Mouse (Mus musculus) spleen, postnatal 36 days (tissue): ENCODE data around the gene Ankrd65.

Source experiments
- DNase-seq, 2 experiments: peaks; one replicate each; pipeline ENCODE4 v3.0.0; 2022; ENCODE audit warnings: low spot score in 2 of 2, mixed read lengths in 1 of 2

Gene Ankrd65

DNA sequence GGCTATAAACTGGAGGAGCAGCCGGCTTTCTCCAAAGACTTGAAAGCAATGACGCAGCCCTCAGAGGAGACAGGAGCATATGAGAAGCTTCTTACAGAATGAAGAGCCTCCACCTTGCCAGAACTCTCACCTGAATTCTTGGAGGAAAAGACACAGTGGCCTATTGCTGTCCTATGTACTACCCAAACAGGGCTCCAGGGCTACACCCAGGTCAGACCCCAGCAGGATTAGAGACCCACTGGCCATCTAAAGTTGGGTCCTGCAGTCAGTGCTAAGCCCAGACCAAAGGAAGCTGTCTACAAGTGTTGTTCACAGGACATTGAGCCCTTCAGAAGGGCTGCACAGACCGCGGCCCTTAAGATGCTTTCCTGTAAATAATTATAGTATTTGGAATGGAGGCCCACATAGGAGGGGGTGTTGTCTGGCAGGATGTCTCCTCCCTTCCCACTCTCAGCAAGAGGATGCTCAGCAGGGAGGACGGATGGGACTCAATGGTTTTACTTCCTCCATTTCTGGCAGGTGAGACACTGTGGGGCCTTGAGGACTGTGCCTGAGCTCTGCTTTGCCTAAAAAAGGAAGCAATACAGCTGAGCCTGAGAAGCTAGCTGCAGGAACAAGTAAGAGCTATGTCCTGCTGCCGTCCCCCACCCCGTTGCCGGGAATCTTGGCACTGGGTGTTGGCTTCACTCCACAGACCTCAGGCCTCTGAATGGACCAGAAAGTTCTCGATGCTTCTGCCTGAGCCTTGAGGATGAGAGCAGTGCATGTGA lies 15.1 kb upstream of the Ankrd65 start:
- DNase-seq = peak; percentile 58 to 63

GRCm38 (mm10) chr4:155775855-155776254 lies 14.4 kb upstream of the Ankrd65 start:
- no peak for DNase-seq

DNA sequence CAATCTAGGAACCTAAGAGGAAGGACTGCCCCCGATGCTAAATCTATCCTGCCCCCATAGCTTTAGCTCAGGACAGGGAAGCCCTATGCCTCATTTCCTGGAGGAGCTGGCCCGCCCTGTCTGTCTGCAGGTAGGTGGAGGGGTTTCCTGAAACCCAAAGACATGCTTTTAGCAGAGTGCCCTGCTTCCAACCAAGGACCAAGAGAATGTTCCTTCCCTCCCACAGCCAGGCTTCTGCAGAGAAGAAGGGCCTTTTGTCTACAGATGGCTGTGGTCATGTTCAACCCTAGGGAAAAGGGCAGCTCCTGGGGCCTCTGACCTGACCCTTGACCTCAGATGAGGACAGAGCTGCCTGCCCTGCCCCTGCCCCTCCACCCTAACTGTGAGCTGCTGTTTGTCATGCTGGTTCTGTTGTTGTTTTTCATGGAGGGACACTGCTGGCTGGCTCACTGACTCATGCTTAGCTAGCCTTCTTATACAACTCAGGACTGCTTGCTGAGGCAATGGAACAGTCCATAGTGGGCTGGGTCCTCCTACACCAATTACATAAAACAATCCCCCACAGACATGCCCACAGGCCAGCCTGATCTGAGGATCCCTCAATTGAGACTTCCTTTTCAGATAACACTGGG lies 13.4 kb upstream of the Ankrd65 start:
- DNase-seq = no peak

DNA sequence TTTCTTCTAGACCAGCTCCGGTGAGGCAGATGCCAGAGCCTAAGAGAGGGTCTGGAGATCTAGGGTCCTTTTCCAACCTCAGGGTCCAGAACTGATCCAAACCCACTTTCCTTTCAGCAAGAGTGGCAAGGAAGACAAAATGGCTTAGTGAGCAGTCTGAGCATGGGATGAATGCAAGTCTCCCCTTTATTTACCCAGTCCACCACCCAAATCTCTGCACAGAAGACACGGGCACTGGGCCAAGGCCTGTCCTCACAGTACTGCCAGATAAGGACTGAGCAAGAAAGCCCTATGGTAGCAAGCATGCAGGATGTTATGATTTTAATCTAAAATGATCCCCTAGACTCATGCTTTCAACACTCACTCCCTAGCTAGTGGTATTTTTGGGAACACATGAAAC lies 12.4 kb upstream of the Ankrd65 start:
- DNase-seq = no peak

DNA sequence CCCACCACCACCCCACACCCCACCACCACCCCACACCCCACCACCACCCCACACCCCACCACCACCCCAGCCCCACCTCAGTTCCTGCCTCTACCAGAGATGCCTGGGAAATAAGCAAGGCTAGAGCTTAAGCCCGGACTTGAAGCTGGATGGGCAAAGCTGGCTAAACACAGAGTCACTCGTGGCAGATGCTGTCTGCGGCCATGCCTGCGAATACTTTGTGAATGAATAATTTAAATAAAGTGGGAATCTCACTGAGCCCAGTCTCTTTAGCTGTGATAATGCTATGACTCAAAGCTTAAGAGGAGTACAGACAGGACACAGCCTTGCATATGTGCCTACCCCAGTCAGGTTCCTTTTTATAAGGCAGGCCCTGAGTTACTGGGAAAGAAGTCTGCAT lies 10.7 kb upstream of the Ankrd65 start:
- DNase-seq = no peak

GRCm38 (mm10) chr4:155780895-155781294 lies 9.3 kb upstream of the Ankrd65 start:
- no peak for DNase-seq

DNA sequence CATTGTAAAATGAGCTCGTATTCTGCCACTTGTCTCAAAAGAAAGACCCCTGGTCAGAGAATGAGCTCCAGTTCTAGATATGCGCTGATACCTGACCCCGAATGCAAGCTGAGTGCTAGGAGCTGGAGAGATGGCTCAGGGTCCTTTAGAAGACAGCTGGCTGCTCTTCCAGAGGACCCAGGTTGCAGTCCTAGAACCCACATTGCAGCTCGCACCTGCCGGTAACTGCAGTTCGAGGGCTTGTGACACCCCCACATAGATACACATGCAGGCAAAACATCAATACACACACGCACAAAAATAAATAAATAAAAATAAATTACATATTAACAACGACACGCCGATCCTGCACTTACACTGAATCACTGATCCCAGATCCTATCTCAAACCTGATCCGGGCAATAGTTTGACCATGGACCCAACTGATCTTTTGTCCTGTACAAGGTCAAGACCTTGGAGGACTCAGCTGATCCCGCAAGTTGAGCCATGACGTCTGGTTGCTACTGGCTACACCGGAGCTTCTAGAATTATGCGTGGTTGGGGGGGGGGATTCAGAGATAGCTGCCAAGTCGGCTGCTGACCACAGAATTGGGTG lies 6.7 kb upstream of the Ankrd65 start:
- DNase-seq = no peak

GRCm38 (mm10) chr4:155784081-155784701 lies 6.0 kb upstream of the Ankrd65 start:
- peak; percentile 57 to 63 for DNase-seq

DNA sequence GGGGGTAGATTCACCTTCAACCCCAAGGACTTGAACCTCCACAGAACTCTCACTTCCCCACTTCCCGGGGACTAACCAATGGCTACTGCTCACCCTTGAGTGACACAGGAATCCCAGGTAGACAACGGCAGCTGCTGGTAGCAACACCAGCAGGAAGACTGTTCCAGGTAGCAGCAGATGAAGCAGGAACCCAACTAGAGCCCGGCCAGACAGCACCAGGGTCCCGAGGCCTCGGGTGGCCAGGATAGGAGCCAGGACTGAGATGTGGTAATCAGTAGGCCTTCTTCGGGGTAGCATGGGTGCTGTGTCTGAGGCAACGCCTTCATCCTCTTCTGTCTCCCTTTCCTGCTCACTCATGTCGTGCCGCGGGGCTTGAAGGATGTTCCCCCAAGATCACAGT lies 5.0 kb upstream of the Ankrd65 start:
- DNase-seq = no peak

- no peak for DNase-seq
Measured at GRCm38 (mm10) chr4:155785819-155786218, 4.4 kb upstream of the Ankrd65 start, which contains the start of gene Tmem88b. Gene Tmem88b (minus strand): TSS chr4:155785874.

GRCm38 (mm10) chr4:155788300-155788699 lies 1.9 kb upstream of the Ankrd65 start:
- peak; percentile 30 to 72 for DNase-seq

- DNase-seq = peak; percentile 23 to 53
Measured at GRCm38 (mm10) chr4:155788833-155789232, 1.4 kb upstream of the Ankrd65 start.

DNA sequence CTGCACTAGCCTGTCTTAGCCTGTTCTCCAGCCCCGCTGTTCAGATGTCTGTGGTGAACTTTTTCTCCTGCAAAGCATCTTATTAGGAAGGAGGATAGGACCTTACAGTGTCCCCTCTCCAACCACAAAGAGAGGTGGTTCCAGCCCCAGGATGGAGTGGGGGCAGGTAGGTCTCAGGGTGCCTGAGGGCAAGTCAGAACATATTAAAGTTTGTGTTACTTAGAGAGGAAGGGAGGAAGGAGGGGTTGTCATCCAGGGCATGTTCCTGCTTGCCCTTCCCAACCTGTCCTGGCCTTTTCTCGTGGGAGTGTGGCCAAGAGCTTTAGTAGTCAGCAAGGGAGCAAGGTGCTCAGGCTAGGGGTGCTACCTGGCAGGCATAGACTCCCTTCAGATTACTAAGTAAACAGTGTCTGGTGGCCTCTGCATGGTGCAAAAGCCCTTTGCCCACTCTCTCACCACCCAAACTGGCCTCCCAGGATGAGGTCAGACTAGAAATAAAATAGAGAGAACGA lies 467 bp downstream of the Ankrd65 start:
- DNase-seq = no peak

DNA sequence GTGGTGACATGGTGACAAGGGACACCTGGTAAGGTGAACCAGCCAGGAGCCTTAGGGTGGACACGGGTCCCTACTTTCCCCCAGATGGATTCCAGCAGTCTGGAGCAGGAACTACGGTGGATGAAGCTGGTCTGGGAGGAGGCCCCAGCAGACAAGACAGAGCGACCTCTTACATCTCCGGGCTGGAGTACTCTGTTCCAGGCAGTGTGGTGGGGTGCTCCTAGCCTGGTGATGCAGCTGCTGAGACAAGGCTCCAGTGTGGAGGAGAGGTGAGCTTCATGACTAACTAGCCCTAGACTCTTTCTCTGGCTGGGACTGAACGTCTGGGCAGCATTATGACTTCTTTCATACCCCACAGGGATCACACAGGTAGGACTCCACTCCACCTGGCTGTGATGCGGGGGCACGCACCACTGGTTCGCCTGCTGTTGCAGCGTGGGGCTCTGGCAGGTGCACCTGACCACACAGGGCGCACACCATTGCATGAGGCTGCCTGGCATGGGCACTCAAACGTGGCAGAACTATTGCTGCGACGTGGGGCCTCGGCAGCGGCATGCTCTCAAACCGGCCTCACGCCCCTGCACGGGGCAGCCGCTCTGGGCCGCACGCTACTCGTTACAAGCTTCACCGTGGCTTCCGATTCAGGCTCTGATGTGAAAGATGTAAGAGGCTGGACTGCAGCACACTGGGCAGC lies 1.1 kb downstream of the Ankrd65 start:
- no peak for DNase-seq

DNA sequence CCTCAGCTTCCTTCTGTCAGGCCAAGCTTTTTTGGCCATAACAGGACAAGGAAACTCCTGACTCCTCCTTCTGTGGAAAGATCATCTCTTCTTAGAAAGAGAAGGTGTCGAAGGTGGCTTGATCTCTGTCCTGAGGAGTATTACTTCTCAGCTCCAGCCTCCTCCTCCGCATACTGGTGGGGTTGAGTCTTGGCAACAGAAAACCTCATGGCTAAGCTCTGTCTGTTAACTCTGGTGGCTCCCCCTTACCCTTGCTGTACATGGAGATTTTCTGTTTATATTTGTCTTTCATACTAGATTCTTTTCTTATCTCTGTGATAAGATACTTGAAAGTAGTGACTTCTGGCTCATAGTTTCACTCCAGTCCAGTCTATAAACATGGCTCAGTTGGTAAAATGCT lies 3.5 kb downstream of the Ankrd65 start:
- DNase-seq = no peak

- no peak for DNase-seq
Measured at GRCm38 (mm10) chr4:155802075-155802474, 11.8 kb downstream of the Ankrd65 start.

DNA sequence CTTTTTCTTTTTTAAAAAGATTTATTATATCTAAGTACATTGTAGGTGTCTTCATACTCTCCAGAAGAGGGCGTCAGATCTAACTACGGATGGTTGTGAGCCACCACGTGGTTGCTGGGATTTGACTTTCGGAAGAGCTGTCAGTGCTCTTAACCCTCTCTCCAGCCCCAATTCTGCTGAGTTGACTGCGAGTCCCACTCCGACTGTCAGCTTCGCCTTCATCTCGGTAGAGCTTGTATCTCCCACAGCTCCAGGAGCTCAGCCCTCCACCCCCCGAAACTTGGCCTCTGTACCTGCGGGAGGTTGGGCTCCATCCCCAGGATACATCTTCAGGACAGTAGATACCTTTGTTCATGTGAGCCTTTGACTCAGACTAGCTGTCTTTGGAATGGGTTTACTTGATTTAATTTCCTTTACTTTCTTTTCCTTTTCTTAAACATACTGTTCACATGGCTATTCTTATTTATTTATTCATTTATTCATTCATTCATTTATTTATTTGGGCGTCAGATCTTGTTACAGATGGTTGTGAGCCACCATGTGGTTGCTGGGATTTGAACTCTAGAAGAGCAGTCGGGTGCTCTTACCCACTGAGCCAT lies 12.6 kb downstream of the Ankrd65 start, which contains the start of gene Mrpl20:
Gene Mrpl20 (plus strand): TSS at position 138 of the 599 bp plus-strand sequence.
- no peak for DNase-seq

- peak; percentile 92 to 94 for DNase-seq
Measured at GRCm38 (mm10) chr4:155803340-155804041, 13.3 kb downstream of the Ankrd65 start.

DNA sequence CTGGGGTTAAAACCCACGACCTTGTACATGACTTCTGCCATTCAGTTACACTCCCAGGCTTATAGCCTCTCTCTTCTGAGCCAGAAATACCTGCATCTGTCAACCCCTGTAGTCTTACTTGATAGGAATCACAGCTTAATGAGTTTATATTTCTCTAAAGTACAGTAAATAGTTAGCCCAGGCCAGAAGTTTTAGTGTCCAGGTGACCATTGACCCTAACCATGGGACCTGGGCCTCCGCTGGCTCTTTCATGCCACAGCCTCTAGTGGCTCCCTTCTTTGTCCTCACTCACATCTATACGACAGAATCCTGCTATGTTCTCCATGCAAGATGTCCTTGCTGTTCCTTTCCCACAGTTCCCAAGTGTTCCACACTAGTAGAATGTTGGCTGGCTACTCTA lies 17.6 kb downstream of the Ankrd65 start:
- DNase-seq = no peak

- peak; percentile 95 for DNase-seq
Measured at GRCm38 (mm10) chr4:155811929-155812664, 21.9 kb downstream of the Ankrd65 start, which contains the start of gene Ccnl2. Gene Ccnl2 (plus strand): TSS chr4:155812489.
